Mouse (Mus musculus): ENCODE results near the gene Slc31a1. TPM values are rescaled to one million over a fixed set of nuclear protein-coding genes. Genes with fewer than 3 reads are reported as not detected.
A peak's percentile ranks its signal among the peaks of the same experiment; 100 is the strongest.

Slc31a1 gene
- polyA plus RNA-seq, 1 experiment from 2014 or later: 63.7 TPM

GRCm38 (mm10) chr4:62331977-62332376, 28.6 kb upstream of the Slc31a1 start:
- no peak for ATAC-seq (ENCODE audit: low read depth)
- Histone ChIP-seq H3K9me3 (replicated peaks; ENCODE audit: control insufficient read depth, low read length) (no peaks in the 10 kb centered on the region), H3K4me1 (ENCODE audit: control insufficient read depth, low read depth, low read length) (peaks cover 4% of the 10 kb centered on the region), H3K4me2 (ENCODE audit: low read depth, low read length) (no peak overlapping the region), H3K9ac (ENCODE audit: low read depth, low read length) (no peak overlapping the region), H3K27ac (ENCODE audit: low read length) (no peak overlapping the region), H3K4me3 (ENCODE audit: low read depth, low read length) (no peak overlapping the region), H3K36me3 (ENCODE audit: control insufficient read depth, insufficient read depth) (peaks cover 31% of the 10 kb centered on the region), H3K27me3 (ENCODE audit: control insufficient read depth, insufficient read depth, low read depth, low read length) (no peaks in the 10 kb centered on the region)
- 74% methylated on average over 5 of the region's 5 CpGs for WGBS (ENCODE audit: insufficient replicate concordance)

GRCm38 (mm10) chr4:62338536-62338935, 22.0 kb upstream of the Slc31a1 start:
- no peaks in the 10 kb centered on the region for H3K4me1 ChIP-seq (ENCODE audit: control insufficient read depth, low read depth, low read length)
- H3K27ac ChIP-seq (ENCODE audit: low read length): no peak overlapping the region
- H3K9ac ChIP-seq (ENCODE audit: low read depth, low read length): no peak overlapping the region
- 77% methylated on average over 5 of the region's 5 CpGs for WGBS (ENCODE audit: insufficient replicate concordance)
- H3K4me3 ChIP-seq (ENCODE audit: low read depth, low read length): no peak overlapping the region
- peaks cover 31% of the 10 kb centered on the region for H3K36me3 ChIP-seq (ENCODE audit: control insufficient read depth, insufficient read depth)
- no peak for ATAC-seq (ENCODE audit: low read depth)
- no peaks in the 10 kb centered on the region for H3K9me3 ChIP-seq (replicated peaks; ENCODE audit: control insufficient read depth, low read length)
- no peak overlapping the region for H3K4me2 ChIP-seq (ENCODE audit: low read depth, low read length)
- no peaks in the 10 kb centered on the region for H3K27me3 ChIP-seq (ENCODE audit: control insufficient read depth, insufficient read depth, low read depth, low read length)

- Histone ChIP-seq H3K36me3 (ENCODE audit: control insufficient read depth, insufficient read depth) (peaks cover 28% of the 10 kb centered on the region), H3K27me3 (ENCODE audit: control insufficient read depth, insufficient read depth, low read depth, low read length) (no peaks in the 10 kb centered on the region), H3K9me3 (replicated peaks; ENCODE audit: control insufficient read depth, low read length) (no peaks in the 10 kb centered on the region), H3K4me1 (ENCODE audit: control insufficient read depth, low read depth, low read length) (peaks cover 2% of the 10 kb centered on the region), H3K4me3 (ENCODE audit: low read depth, low read length) (no peak overlapping the region), H3K9ac (ENCODE audit: low read depth, low read length) (no peak overlapping the region), H3K4me2 (ENCODE audit: low read depth, low read length) (no peak overlapping the region), H3K27ac (ENCODE audit: low read length) (no peak overlapping the region)
- no peak for ATAC-seq (ENCODE audit: low read depth)
- 81% methylated on average over 1 of the region's 1 CpGs for WGBS (ENCODE audit: insufficient replicate concordance)
Measured at GRCm38 (mm10) chr4:62344000-62344399, 16.5 kb upstream of the Slc31a1 start.

GRCm38 (mm10) chr4:62345827-62346226, 14.7 kb upstream of the Slc31a1 start:
- peaks cover 22% of the 10 kb centered on the region for H3K36me3 ChIP-seq (ENCODE audit: control insufficient read depth, insufficient read depth)
- H3K4me1 ChIP-seq (ENCODE audit: control insufficient read depth, low read depth, low read length): peaks cover 3% of the 10 kb centered on the region
- ATAC-seq (ENCODE audit: low read depth): no peak
- 76% methylated on average over 4 of the region's 4 CpGs for WGBS (ENCODE audit: insufficient replicate concordance)
- H3K9ac ChIP-seq (ENCODE audit: low read depth, low read length): no peak overlapping the region
- H3K27ac ChIP-seq (ENCODE audit: low read length): no peak overlapping the region
- H3K9me3 ChIP-seq (replicated peaks; ENCODE audit: control insufficient read depth, low read length): no peaks in the 10 kb centered on the region
- no peak overlapping the region for H3K4me2 ChIP-seq (ENCODE audit: low read depth, low read length)
- H3K27me3 ChIP-seq (ENCODE audit: control insufficient read depth, insufficient read depth, low read depth, low read length): no peaks in the 10 kb centered on the region
- H3K4me3 ChIP-seq (ENCODE audit: low read depth, low read length): no peak overlapping the region

- Histone ChIP-seq H3K36me3 (ENCODE audit: control insufficient read depth, insufficient read depth) (peaks cover 16% of the 10 kb centered on the region), H3K4me3 (ENCODE audit: low read depth, low read length) (no peak overlapping the region), H3K27ac (ENCODE audit: low read length) (peak overlapping the region; percentile 58), H3K9me3 (replicated peaks; ENCODE audit: control insufficient read depth, low read length) (no peaks in the 10 kb centered on the region), H3K4me1 (ENCODE audit: control insufficient read depth, low read depth, low read length) (peaks cover 3% of the 10 kb centered on the region), H3K4me2 (ENCODE audit: low read depth, low read length) (no peak overlapping the region), H3K9ac (ENCODE audit: low read depth, low read length) (no peak overlapping the region), H3K27me3 (ENCODE audit: control insufficient read depth, insufficient read depth, low read depth, low read length) (no peaks in the 10 kb centered on the region)
- 55% methylated on average over 9 of the region's 9 CpGs for WGBS (ENCODE audit: insufficient replicate concordance)
- peak; percentile 71 for ATAC-seq (ENCODE audit: low read depth)
Measured at GRCm38 (mm10) chr4:62347605-62348328, 12.8 kb upstream of the Slc31a1 start.

- H3K4me2 ChIP-seq (ENCODE audit: low read depth, low read length): no peak overlapping the region
- peak overlapping the region; percentile 58 for H3K27ac ChIP-seq (ENCODE audit: low read length)
- ATAC-seq (ENCODE audit: low read depth): peak; percentile 79
- peaks cover 3% of the 10 kb centered on the region for H3K4me1 ChIP-seq (ENCODE audit: control insufficient read depth, low read depth, low read length)
- no peaks in the 10 kb centered on the region for H3K27me3 ChIP-seq (ENCODE audit: control insufficient read depth, insufficient read depth, low read depth, low read length)
- peaks cover 14% of the 10 kb centered on the region for H3K36me3 ChIP-seq (ENCODE audit: control insufficient read depth, insufficient read depth)
- WGBS (ENCODE audit: insufficient replicate concordance): 55% methylated on average over 2 of the region's 2 CpGs
- no peaks in the 10 kb centered on the region for H3K9me3 ChIP-seq (replicated peaks; ENCODE audit: control insufficient read depth, low read length)
- H3K4me3 ChIP-seq (ENCODE audit: low read depth, low read length): no peak overlapping the region
- no peak overlapping the region for H3K9ac ChIP-seq (ENCODE audit: low read depth, low read length)
Measured at GRCm38 (mm10) chr4:62348329-62348705, 12.2 kb upstream of the Slc31a1 start.

- no peak for ATAC-seq (ENCODE audit: low read depth)
- Histone ChIP-seq H3K27me3 (ENCODE audit: control insufficient read depth, insufficient read depth, low read depth, low read length) (no peaks in the 10 kb centered on the region), H3K4me1 (ENCODE audit: control insufficient read depth, low read depth, low read length) (peaks cover 3% of the 10 kb centered on the region), H3K4me3 (ENCODE audit: low read depth, low read length) (no peak overlapping the region), H3K36me3 (ENCODE audit: control insufficient read depth, insufficient read depth) (peaks cover 9% of the 10 kb centered on the region), H3K4me2 (ENCODE audit: low read depth, low read length) (no peak overlapping the region), H3K9ac (ENCODE audit: low read depth, low read length) (no peak overlapping the region), H3K27ac (ENCODE audit: low read length) (no peak overlapping the region; the same call in 1 of the 2 replicates), H3K9me3 (replicated peaks; ENCODE audit: control insufficient read depth, low read length) (no peaks in the 10 kb centered on the region)
- 82% methylated on average over 2 of the region's 2 CpGs for WGBS (ENCODE audit: insufficient replicate concordance)
Measured at GRCm38 (mm10) chr4:62349371-62349770, 11.2 kb upstream of the Slc31a1 start.

GRCm38 (mm10) chr4:62357631-62358148, 2.8 kb upstream of the Slc31a1 start:
- Histone ChIP-seq H3K4me3 (ENCODE audit: low read depth, low read length) (no peak overlapping the region), H3K36me3 (ENCODE audit: control insufficient read depth, insufficient read depth) (no peaks in the 10 kb centered on the region), H3K9me3 (replicated peaks; ENCODE audit: control insufficient read depth, low read length) (no peaks in the 10 kb centered on the region), H3K27ac (ENCODE audit: low read length) (no peak overlapping the region), H3K27me3 (ENCODE audit: control insufficient read depth, insufficient read depth, low read depth, low read length) (no peaks in the 10 kb centered on the region), H3K4me1 (ENCODE audit: control insufficient read depth, low read depth, low read length) (peaks cover 20% of the 10 kb centered on the region), H3K4me2 (ENCODE audit: low read depth, low read length) (no peak overlapping the region), H3K9ac (ENCODE audit: low read depth, low read length) (no peak overlapping the region)
- 36% methylated on average over 1 of the region's 1 CpGs for WGBS (ENCODE audit: insufficient replicate concordance)
- no peak for ATAC-seq (ENCODE audit: low read depth)

GRCm38 (mm10) chr4:62359256-62359775, 1.2 kb upstream of the Slc31a1 start:
- WGBS (ENCODE audit: insufficient replicate concordance): 21% methylated on average over 7 of the region's 7 CpGs
- ATAC-seq (ENCODE audit: low read depth): no peak

More at GRCm38 (mm10) chr4:62359256-62359775, 1.2 kb upstream of the Slc31a1 start:
- peaks cover 20% of the 10 kb centered on the region for H3K4me1 ChIP-seq (ENCODE audit: control insufficient read depth, low read depth, low read length)
- H3K27ac ChIP-seq (ENCODE audit: low read length): peak overlapping the region; percentile 91
- H3K9me3 ChIP-seq (replicated peaks; ENCODE audit: control insufficient read depth, low read length): no peaks in the 10 kb centered on the region
- no peaks in the 10 kb centered on the region for H3K27me3 ChIP-seq (ENCODE audit: control insufficient read depth, insufficient read depth, low read depth, low read length)
- peak overlapping the region; percentile 83 for H3K9ac ChIP-seq (ENCODE audit: low read depth, low read length)
- peak overlapping the region; percentile 77 for H3K4me3 ChIP-seq (ENCODE audit: low read depth, low read length)
- H3K36me3 ChIP-seq (ENCODE audit: control insufficient read depth, insufficient read depth): no peaks in the 10 kb centered on the region
- H3K4me2 ChIP-seq (ENCODE audit: low read depth, low read length): peak overlapping the region; percentile 77
